Mouse (Mus musculus): ENCODE measurements around the gene Gm13090.

- TF ChIP-seq POLR2A (IDR thresholded peaks at IDR 0.05; ENCODE audit: control insufficient read depth, extremely low read depth, insufficient read depth, low read length, poor library complexity) (no peak), CTCF (IDR thresholded peaks at IDR 0.05; ENCODE audit: borderline replicate concordance, control insufficient read depth, extremely low read depth, insufficient read depth, low read length, poor library complexity) (no peak)
Measured at GRCm38 (mm10) chr4:151140368-151140982, 51.1 kb downstream of the Gm13090 start.

Measured in thymus, adult 2 months (tissue).